In genomic region chr6:51168048-51168447, GRCm38 (mm10) we compare ENCODE assay signal across 8 mouse cellular contexts.
DNase-seq lines count a peak whose midpoint lies in the region; ATAC-seq lines count a peak whose summit lies in the region.

No protein-coding gene starts in this region.

- peaks cover 49% of the 10 kb centered on the region for H3K4me1 ChIP-seq in embryonic facial prominence, embryonic 13.5 days
- H3K4me1 ChIP-seq in heart, embryonic 10.5 days: peaks cover 47% of the 10 kb centered on the region
- peaks cover 17% of the 10 kb centered on the region for H3K4me1 ChIP-seq in kidney, embryonic 14.5 days (ENCODE audit: control insufficient read depth, insufficient read depth, low read length)
- peaks cover 39% of the 10 kb centered on the region for H3K4me1 ChIP-seq in liver, embryonic 15.5 days (replicated peaks)
- peaks cover 37% of the 10 kb centered on the region for H3K4me1 ChIP-seq in neural tube, embryonic 13.5 days (replicated peaks)

- H3K27me3 ChIP-seq in embryonic facial prominence, embryonic 13.5 days: no peaks in the 10 kb centered on the region
- H3K27me3 ChIP-seq in heart, embryonic 10.5 days (ENCODE audit: insufficient read depth, poor library complexity, severe bottlenecking): no peaks in the 10 kb centered on the region
- no peaks in the 10 kb centered on the region for H3K27me3 ChIP-seq in kidney, embryonic 14.5 days (ENCODE audit: control insufficient read depth, insufficient read depth, low read length)
- H3K27me3 ChIP-seq in liver, embryonic 15.5 days: peaks cover 49% of the 10 kb centered on the region
- no peaks in the 10 kb centered on the region for H3K27me3 ChIP-seq in neural tube, embryonic 13.5 days

- peak; percentile 61 for DNase-seq in 3134 (ENCODE audit: extremely low read depth, insufficient read length, low spot score)
- peak; percentile 88 for DNase-seq in adrenal gland, postnatal 10 days
- peak; percentile 94 for DNase-seq in heart, embryonic 10.5 days (ENCODE audit: low spot score)
- DNase-seq in testis, postnatal 14 days (ENCODE audit: low spot score): peak; percentile 63

- 2% methylated on average over 11 of the region's 11 CpGs for WGBS in embryonic facial prominence, embryonic 13.5 days
- WGBS in heart, embryonic 10.5 days: 3% methylated on average over 11 of the region's 11 CpGs
- WGBS in kidney, embryonic 14.5 days: under 1% methylated on average over 11 of the region's 11 CpGs
- 4% methylated on average over 11 of the region's 11 CpGs for WGBS in liver, embryonic 15.5 days (ENCODE audit: insufficient replicate concordance)
- 2% methylated on average over 11 of the region's 11 CpGs for WGBS in neural tube, embryonic 13.5 days

- H3K27ac ChIP-seq in embryonic facial prominence, embryonic 13.5 days: peak overlapping the region; percentile 98
- H3K27ac ChIP-seq in heart, embryonic 10.5 days: peak overlapping the region; percentile 96
- peak overlapping the region; percentile 97; the same call in 1 of the 2 replicates for H3K27ac ChIP-seq in kidney, embryonic 14.5 days (ENCODE audit: low read depth, low read length)
- no peak overlapping the region for H3K27ac ChIP-seq in liver, embryonic 15.5 days (replicated peaks)
- peak overlapping the region; percentile 75; the same call in 1 of the 2 replicates for H3K27ac ChIP-seq in neural tube, embryonic 13.5 days (replicated peaks)

- peak overlapping the region; percentile 56; the same call in 1 of the 2 replicates for H3K4me2 ChIP-seq in embryonic facial prominence, embryonic 13.5 days
- H3K4me2 ChIP-seq in kidney, embryonic 14.5 days (replicated peaks; ENCODE audit: low read depth, low read length): no peak overlapping the region
- H3K4me2 ChIP-seq in liver, embryonic 15.5 days: peak overlapping the region; percentile 76
- peak overlapping the region; percentile 66 for H3K4me2 ChIP-seq in neural tube, embryonic 13.5 days

- no peaks in the 10 kb centered on the region for H3K36me3 ChIP-seq in embryonic facial prominence, embryonic 13.5 days
- no peaks in the 10 kb centered on the region for H3K36me3 ChIP-seq in heart, embryonic 10.5 days
- H3K36me3 ChIP-seq in kidney, embryonic 14.5 days (ENCODE audit: control insufficient read depth, insufficient read depth, low read length): no peaks in the 10 kb centered on the region
- no peaks in the 10 kb centered on the region for H3K36me3 ChIP-seq in liver, embryonic 15.5 days (replicated peaks)
- no peaks in the 10 kb centered on the region for H3K36me3 ChIP-seq in neural tube, embryonic 13.5 days

- no peaks in the 10 kb centered on the region for H3K9me3 ChIP-seq in embryonic facial prominence, embryonic 13.5 days
- no peaks in the 10 kb centered on the region for H3K9me3 ChIP-seq in heart, embryonic 10.5 days
- H3K9me3 ChIP-seq in kidney, embryonic 14.5 days (ENCODE audit: control insufficient read depth, low read length): no peaks in the 10 kb centered on the region
- H3K9me3 ChIP-seq in liver, embryonic 15.5 days (replicated peaks): no peaks in the 10 kb centered on the region
- H3K9me3 ChIP-seq in neural tube, embryonic 13.5 days: no peaks in the 10 kb centered on the region

- H3K4me3 ChIP-seq in embryonic facial prominence, embryonic 13.5 days: no peak overlapping the region
- peak overlapping the region; percentile 62 for H3K4me3 ChIP-seq in heart, embryonic 10.5 days
- no peak overlapping the region for H3K4me3 ChIP-seq in kidney, embryonic 14.5 days (ENCODE audit: low read length)
- H3K4me3 ChIP-seq in liver, embryonic 15.5 days (replicated peaks): peak overlapping the region; percentile 59
- peak overlapping the region; percentile 35 for H3K4me3 ChIP-seq in neural tube, embryonic 13.5 days

- ATAC-seq in embryonic facial prominence, embryonic 13.5 days (ENCODE audit: insufficient number of reproducible peaks, insufficient read depth, low FRiP score, low TSS enrichment, low read depth): no peak
- peak; percentile 33; the same call in 1 of the 2 replicates for ATAC-seq in kidney, embryonic 14.5 days (ENCODE audit: low FRiP score, low TSS enrichment)
- no peak for ATAC-seq in liver, embryonic 15.5 days (ENCODE audit: insufficient read depth)
- 0 out of 2 replicates have a peak, but pooled peaks have one; percentile 11 for ATAC-seq in neural tube, embryonic 13.5 days (ENCODE audit: low read depth)

- no peak overlapping the region for H3K9ac ChIP-seq in embryonic facial prominence, embryonic 13.5 days
- peak overlapping the region; percentile 59; the same call in 1 of the 2 replicates for H3K9ac ChIP-seq in kidney, embryonic 14.5 days (ENCODE audit: low read depth, low read length)
- no peak overlapping the region for H3K9ac ChIP-seq in liver, embryonic 15.5 days
- peak overlapping the region; percentile 72 for H3K9ac ChIP-seq in neural tube, embryonic 13.5 days

Comparison
In these comparisons a context has a peak if more than half of its experiments do, and no peak if none do; other contexts are left out.
1. ATAC-seq: peak in kidney, embryonic 14.5 days (single experiment) and neural tube, embryonic 13.5 days (single experiment); none in embryonic facial prominence, embryonic 13.5 days (single experiment) and liver, embryonic 15.5 days (single experiment).
2. H3K4me3 ChIP-seq: peak in heart, embryonic 10.5 days (single experiment), liver, embryonic 15.5 days (single experiment) and neural tube, embryonic 13.5 days (single experiment); none in embryonic facial prominence, embryonic 13.5 days (single experiment) and kidney, embryonic 14.5 days (single experiment).
3. H3K9ac ChIP-seq: peak in kidney, embryonic 14.5 days (single experiment) and neural tube, embryonic 13.5 days (single experiment); none in embryonic facial prominence, embryonic 13.5 days (single experiment) and liver, embryonic 15.5 days (single experiment).
4. Peak in every context shown above with its lines, with median percentiles within 50 percentile points of each other: DNase-seq.